Mouse (Mus musculus) layer of hippocampus, postnatal 36 days (tissue): Measurements from ENCODE around the gene Scamp3. TPM values are rescaled to one million over a fixed set of nuclear protein-coding genes. Genes with fewer than 3 reads are reported as not detected.
"Not testable (repeated sequence)": the region's sequence is repeated elsewhere in the genome, so short reads cannot be mapped to it uniquely, and the experiment has no call there.

ENCODE experiments used
- DNase-seq, 2 experiments: peaks; one replicate each; pipeline ENCODE4 v3.0.0; 2022
- total RNA-seq, 2 experiments: library from RNA; stranded (reverse); gene quantifications; 2 replicates each; pipeline ENCODE4 v1.2.3; 2021

Gene Scamp3
- total RNA-seq, 2 experiments from 2014 or later: 66.8 to 71.9 TPM

GRCm38 (mm10) chr3:89199839-89200238 lies 22.6 kb downstream of the Scamp3 start:
- DNase-seq: no peak

GRCm38 (mm10) chr3:89202253-89203141 lies 25.2 kb downstream of the Scamp3 start, which contains the start of gene Gba:
Gene Gba (plus strand): TSS chr3:89202928.
- peak; percentile 72 to 78 for DNase-seq

- DNase-seq: no peak
Measured at GRCm38 (mm10) chr3:89203142-89203514, 25.9 kb downstream of the Scamp3 start.

GRCm38 (mm10) chr3:89206079-89206478 lies 28.8 kb downstream of the Scamp3 start:
- DNase-seq: no peak

GRCm38 (mm10) chr3:89206695-89207094 lies 29.4 kb downstream of the Scamp3 start:
- DNase-seq: no peak

GRCm38 (mm10) chr3:89208075-89208657 lies 30.9 kb downstream of the Scamp3 start:
- no peak for DNase-seq

- no peak for DNase-seq
Measured at GRCm38 (mm10) chr3:89208736-89209135, 31.5 kb downstream of the Scamp3 start.

GRCm38 (mm10) chr3:89209731-89210130 lies 32.5 kb downstream of the Scamp3 start:
- DNase-seq: no peak

GRCm38 (mm10) chr3:89210162-89210561 lies 32.9 kb downstream of the Scamp3 start:
- no peak for DNase-seq

- no peak for DNase-seq
Measured at GRCm38 (mm10) chr3:89210731-89211130, 33.5 kb downstream of the Scamp3 start.

- peak; percentile 91 to 93 for DNase-seq
Measured at GRCm38 (mm10) chr3:89213803-89214530, 36.7 kb downstream of the Scamp3 start.

GRCm38 (mm10) chr3:89214681-89215411 lies 37.6 kb downstream of the Scamp3 start, which contains the start of gene Thbs3:
Gene Thbs3 (plus strand): TSS chr3:89215180.
- no peak for DNase-seq

- DNase-seq: peak; percentile 79 to 81
Measured at GRCm38 (mm10) chr3:89215853-89216252, 38.6 kb downstream of the Scamp3 start.

- DNase-seq: not testable (repeated sequence)
Measured at GRCm38 (mm10) chr3:89216407-89216806, 39.1 kb downstream of the Scamp3 start.

- DNase-seq: no peak
Measured at GRCm38 (mm10) chr3:89218271-89218670, 41.0 kb downstream of the Scamp3 start.

GRCm38 (mm10) chr3:89219546-89219945 lies 42.3 kb downstream of the Scamp3 start:
- DNase-seq: no peak

- no peak for DNase-seq
Measured at GRCm38 (mm10) chr3:89221167-89221566, 43.9 kb downstream of the Scamp3 start.

- no peak for DNase-seq
Measured at GRCm38 (mm10) chr3:89224796-89225195, 47.5 kb downstream of the Scamp3 start.

GRCm38 (mm10) chr3:89225321-89225815 lies 48.1 kb downstream of the Scamp3 start:
- DNase-seq: no peak

- no peak for DNase-seq
Measured at GRCm38 (mm10) chr3:89225918-89226317, 48.6 kb downstream of the Scamp3 start.

- no peak for DNase-seq
Measured at GRCm38 (mm10) chr3:89226361-89226760, 49.1 kb downstream of the Scamp3 start.

GRCm38 (mm10) chr3:89226900-89227299 lies 49.6 kb downstream of the Scamp3 start, which contains the start of gene Mtx1:
Gene Mtx1 (minus strand): TSS chr3:89227088.
- DNase-seq: no peak
